ENCODE assay signal across 31 mouse cellular contexts in genomic region chr4:87201229-87201628, GRCm38 (mm10). TPM values are rescaled to one million over a fixed set of nuclear protein-coding genes. Genes with fewer than 3 reads are reported as not detected.
"Had no signal": no experiment of that assay in that cellular context is flagged by ENCODE, and none has a peak within 500 bp of the region (broad histone marks: within the 10 kb centered on the region; RNA-seq: fewer than 3 reads in every experiment).

No protein-coding gene starts in this region.

- H3K4me3 ChIP-seq: embryonic facial prominence, embryonic 10.5 days; embryonic facial prominence, embryonic 12.5 days; embryonic facial prominence, embryonic 13.5 days; embryonic facial prominence, embryonic 15.5 days; erythroblast, embryonic 14.5 days; forebrain, embryonic 10.5 days; forebrain, embryonic 12.5 days; forebrain, embryonic 13.5 days; forebrain, embryonic 15.5 days; gastrocnemius, adult 2 months; heart, adult 2 months had no signal

- H3K36me3 ChIP-seq: embryonic facial prominence, embryonic 10.5 days; embryonic facial prominence, embryonic 12.5 days; embryonic facial prominence, embryonic 13.5 days; embryonic facial prominence, embryonic 15.5 days; forebrain, embryonic 10.5 days; forebrain, embryonic 12.5 days; forebrain, embryonic 15.5 days had no signal

- H3K4me2 ChIP-seq: embryonic facial prominence, embryonic 12.5 days; embryonic facial prominence, embryonic 13.5 days; embryonic facial prominence, embryonic 15.5 days; forebrain, embryonic 12.5 days; forebrain, embryonic 13.5 days; forebrain, embryonic 15.5 days had no signal

- H3K4me1 ChIP-seq: embryonic facial prominence, embryonic 10.5 days; embryonic facial prominence, embryonic 12.5 days; embryonic facial prominence, embryonic 13.5 days; embryonic facial prominence, embryonic 15.5 days; forebrain, embryonic 10.5 days; forebrain, embryonic 12.5 days; forebrain, embryonic 13.5 days; forebrain, embryonic 15.5 days had no signal

- H3K9ac ChIP-seq: embryonic facial prominence, embryonic 12.5 days; embryonic facial prominence, embryonic 13.5 days; embryonic facial prominence, embryonic 15.5 days; forebrain, embryonic 12.5 days; forebrain, embryonic 13.5 days; forebrain, embryonic 15.5 days; forebrain, postnatal 0 days had no signal

- H3K27me3 ChIP-seq: embryonic facial prominence, embryonic 12.5 days; embryonic facial prominence, embryonic 13.5 days; embryonic facial prominence, embryonic 15.5 days; forebrain, embryonic 12.5 days; forebrain, embryonic 13.5 days; forebrain, embryonic 15.5 days had no signal

- ATAC-seq: forebrain, embryonic 13.5 days; forebrain, embryonic 14.5 days; forebrain, embryonic 15.5 days; forebrain, embryonic 16.5 days; forebrain, postnatal 0 days had no signal

- H3K9me3 ChIP-seq: embryonic facial prominence, embryonic 10.5 days; embryonic facial prominence, embryonic 12.5 days; embryonic facial prominence, embryonic 13.5 days; embryonic facial prominence, embryonic 15.5 days; forebrain, embryonic 10.5 days; forebrain, embryonic 12.5 days; forebrain, embryonic 13.5 days; forebrain, embryonic 15.5 days had no signal

- H3K27ac ChIP-seq: embryonic facial prominence, embryonic 10.5 days; embryonic facial prominence, embryonic 12.5 days; embryonic facial prominence, embryonic 13.5 days; embryonic facial prominence, embryonic 15.5 days; forebrain, embryonic 10.5 days; forebrain, embryonic 12.5 days; forebrain, embryonic 13.5 days; forebrain, embryonic 15.5 days; gastrocnemius, adult 2 months; heart, adult 2 months had no signal

- DNase-seq: cerebellum, adult 2 months; cerebellum, adult 8-10 months; cerebellum, adult 9-10 months; cerebellum, adult 9-11 months; cerebellum, postnatal 10 days; cerebellum, postnatal 14 days; cerebellum, postnatal 25 days; cerebellum, postnatal 36 days; embryo, embryonic 11 days; forebrain, postnatal 0 days; gastrocnemius, adult 2 months; gastrocnemius, postnatal 10 days; gastrocnemius, postnatal 14 days; gastrocnemius, postnatal 25 days; gastrocnemius, postnatal 36 days; heart, adult 11 months; heart, adult 18-20 months; heart, adult 2 months had no signal

RNA-seq across cellular contexts. Expression of gene Slc24a2, which starts 29.0 kb away (rescaled TPM):
- total RNA-seq: common myeloid progenitor, adult 5-6 weeks; granulocyte monocyte progenitor cell, adult 5-6 weeks had no signal
- polyA plus RNA-seq: erythroblast, embryonic 14.5 days had no signal
